Mouse (Mus musculus) heart, embryonic 15.5 days (tissue): ENCODE measurements at regions not wholly inside any gene's neighbourhood (a gene's known extent, or its start where the extent isn't known, plus 50 kb on each side); places are given as distances from the start of the nearest gene placed in this dataset.

Experiments
- ATAC-seq: fragments of 200-750 bp; cut with Nextera tagmentation; replicated peaks from 2 replicates; pipeline ENCODE4 v1.8.0; 2017; ENCODE audit warnings: low read depth, moderate TSS enrichment; ENCODE audit not compliant: insufficient number of reproducible peaks, insufficient read depth, low FRiP score
- H3K27ac ChIP-seq: fragments of 300-500 bp; sonication (generic); 2 replicates; pipeline ENCODE4 v1.5.1; 2015; ENCODE audit warnings: mild to moderate bottlenecking, inconsistent platforms
- H3K27me3 ChIP-seq: fragments of 300-500 bp; sonication (generic); 2 replicates; pipeline ENCODE4 v1.6.1; 2015; ENCODE audit warnings: inconsistent platforms
- H3K36me3 ChIP-seq: fragments of 300-500 bp; sonication (generic); 2 replicates; pipeline ENCODE4 v1.6.1; 2015; ENCODE audit warnings: mild to moderate bottlenecking, inconsistent platforms
- H3K4me1 ChIP-seq: fragments of 300-500 bp; sonication (generic); replicated peaks from 2 replicates; pipeline ENCODE4 v1.6.1; 2015; ENCODE audit warnings: inconsistent platforms
- H3K4me2 ChIP-seq: fragments of 300-500 bp; sonication (generic); 2 replicates; pipeline ENCODE4 v1.6.1; 2015; ENCODE audit warnings: inconsistent platforms, mild to moderate bottlenecking, moderate library complexity
- H3K4me3 ChIP-seq: fragments of 300-500 bp; sonication (generic); 2 replicates; pipeline ENCODE4 v1.5.1; 2015; ENCODE audit warnings: mild to moderate bottlenecking, inconsistent platforms
- H3K9ac ChIP-seq: fragments of 300-500 bp; sonication (generic); 2 replicates; pipeline ENCODE4 v1.6.1; 2015; ENCODE audit warnings: mild to moderate bottlenecking, inconsistent platforms
- H3K9me3 ChIP-seq: fragments of 300-500 bp; sonication (generic); replicated peaks from 2 replicates; pipeline ENCODE4 v1.6.1; 2016; ENCODE audit warnings: inconsistent platforms
- WGBS: fragments of 180-500 bp; shearing (Covaris S2); methylation state at CpG from one replicate; pipeline ENCODE4 v1.1.7; 2015; ENCODE audit warnings: mixed read lengths; 5-methylcytosine and 5-hydroxymethylcytosine counted together

- H3K4me1 ChIP-seq = no peaks in the 10 kb centered on the region
Observed at GRCm38 (mm10) chr15:62709546-62709945, 1135.4 kb downstream of the Gsdmc2 start.

GRCm38 (mm10) chr15:62698559-62698958 lies 1146.4 kb downstream of the Gsdmc2 start:
- Histone ChIP-seq H3K4me2 (no peak overlapping the region), H3K9ac (no peak overlapping the region), H3K36me3 (no peaks in the 10 kb centered on the region), H3K9me3 (no peaks in the 10 kb centered on the region), H3K27ac (no peak overlapping the region), H3K27me3 (no peaks in the 10 kb centered on the region), H3K4me1 (no peaks in the 10 kb centered on the region), H3K4me3 (no peak overlapping the region)
- WGBS = 50% methylated on average over 1 of the region's 1 CpGs
- ATAC-seq = no peak

More at GRCm38 (mm10) chr15:62709546-62709945, 1135.4 kb downstream of the Gsdmc2 start:
- Histone ChIP-seq H3K4me2 (no peak overlapping the region), H3K36me3 (no peaks in the 10 kb centered on the region), H3K27me3 (no peaks in the 10 kb centered on the region), H3K27ac (no peak overlapping the region), H3K9me3 (no peaks in the 10 kb centered on the region), H3K9ac (no peak overlapping the region), H3K4me3 (no peak overlapping the region)
- ATAC-seq = no peak
- WGBS = 56% methylated on average over 2 of the region's 2 CpGs

GRCm38 (mm10) chr15:62694734-62695133 lies 1150.2 kb downstream of the Gsdmc2 start:
- Histone ChIP-seq H3K27ac (no peak overlapping the region), H3K36me3 (no peaks in the 10 kb centered on the region), H3K27me3 (no peaks in the 10 kb centered on the region), H3K9me3 (no peaks in the 10 kb centered on the region), H3K4me3 (no peak overlapping the region), H3K4me2 (no peak overlapping the region), H3K4me1 (no peaks in the 10 kb centered on the region), H3K9ac (no peak overlapping the region)
- ATAC-seq = no peak
- 67% methylated on average over 3 of the region's 3 CpGs for WGBS

- no peak overlapping the region for H3K27ac ChIP-seq
- H3K4me2 ChIP-seq = no peak overlapping the region
- no peak for ATAC-seq
- no peaks in the 10 kb centered on the region for H3K36me3 ChIP-seq
- H3K4me3 ChIP-seq = no peak overlapping the region
- no peaks in the 10 kb centered on the region for H3K4me1 ChIP-seq
- H3K27me3 ChIP-seq = no peaks in the 10 kb centered on the region
- 91% methylated on average over 9 of the region's 10 CpGs for WGBS
- no peaks in the 10 kb centered on the region for H3K9me3 ChIP-seq
- H3K9ac ChIP-seq = no peak overlapping the region
Observed at GRCm38 (mm10) chr15:62693671-62694070, 1151.3 kb downstream of the Gsdmc2 start.

- no peaks in the 10 kb centered on the region for H3K27me3 ChIP-seq
- H3K9ac ChIP-seq = no peak overlapping the region
- no peaks in the 10 kb centered on the region for H3K4me1 ChIP-seq
- H3K27ac ChIP-seq = no peak overlapping the region
- no peak overlapping the region for H3K4me2 ChIP-seq
- 58% methylated on average over 4 of the region's 4 CpGs for WGBS
- no peaks in the 10 kb centered on the region for H3K9me3 ChIP-seq
- no peak overlapping the region for H3K4me3 ChIP-seq
- H3K36me3 ChIP-seq = no peaks in the 10 kb centered on the region
- ATAC-seq = no peak
Observed at GRCm38 (mm10) chr15:62673410-62673809, 1171.6 kb downstream of the Gsdmc2 start.

GRCm38 (mm10) chr15:62670026-62670425 lies 1175.0 kb downstream of the Gsdmc2 start:
- Histone ChIP-seq H3K9ac (no peak overlapping the region), H3K4me2 (no peak overlapping the region), H3K36me3 (no peaks in the 10 kb centered on the region), H3K9me3 (no peaks in the 10 kb centered on the region), H3K27me3 (no peaks in the 10 kb centered on the region), H3K4me1 (no peaks in the 10 kb centered on the region), H3K4me3 (no peak overlapping the region), H3K27ac (no peak overlapping the region)
- WGBS = 81% methylated on average over 3 of the region's 3 CpGs
- ATAC-seq = no peak

- Histone ChIP-seq H3K36me3 (no peaks in the 10 kb centered on the region), H3K4me1 (no peaks in the 10 kb centered on the region), H3K9me3 (no peaks in the 10 kb centered on the region), H3K9ac (no peak overlapping the region), H3K27ac (no peak overlapping the region), H3K4me3 (no peak overlapping the region), H3K27me3 (no peaks in the 10 kb centered on the region), H3K4me2 (no peak overlapping the region)
- whole genome bisulfite sequencing = 66% methylated on average over 4 of the region's 4 CpGs
- no peak for ATAC-seq
Observed at GRCm38 (mm10) chr15:62659096-62659495, 1185.9 kb downstream of the Gsdmc2 start.

GRCm38 (mm10) chr15:62658695-62659094 lies 1186.3 kb downstream of the Gsdmc2 start:
- Histone ChIP-seq H3K36me3 (no peaks in the 10 kb centered on the region), H3K4me2 (no peak overlapping the region), H3K27me3 (no peaks in the 10 kb centered on the region), H3K9ac (no peak overlapping the region), H3K4me3 (no peak overlapping the region), H3K4me1 (no peaks in the 10 kb centered on the region), H3K27ac (no peak overlapping the region), H3K9me3 (no peaks in the 10 kb centered on the region)
- no peak for ATAC-seq
- 79% methylated on average over 1 of the region's 1 CpGs for WGBS

- WGBS = 81% methylated on average over 6 of the region's 6 CpGs
- Histone ChIP-seq H3K9me3 (no peaks in the 10 kb centered on the region), H3K4me1 (no peaks in the 10 kb centered on the region), H3K36me3 (no peaks in the 10 kb centered on the region), H3K4me3 (no peak overlapping the region), H3K9ac (no peak overlapping the region), H3K4me2 (no peak overlapping the region), H3K27me3 (no peaks in the 10 kb centered on the region), H3K27ac (no peak overlapping the region)
- ATAC-seq = no peak
Observed at GRCm38 (mm10) chr15:62646476-62647168, 1198.4 kb downstream of the Gsdmc2 start.

- H3K27me3 ChIP-seq = no peaks in the 10 kb centered on the region
- H3K36me3 ChIP-seq = no peaks in the 10 kb centered on the region
- H3K4me3 ChIP-seq = no peak overlapping the region
- no peaks in the 10 kb centered on the region for H3K9me3 ChIP-seq
- no peak for ATAC-seq
- H3K9ac ChIP-seq = no peak overlapping the region
- WGBS = 57% methylated on average over 2 of the region's 2 CpGs
- no peaks in the 10 kb centered on the region for H3K4me1 ChIP-seq
- no peak overlapping the region for H3K4me2 ChIP-seq
- H3K27ac ChIP-seq = no peak overlapping the region
Observed at GRCm38 (mm10) chr15:62644744-62645143, 1200.2 kb downstream of the Gsdmc2 start.

GRCm38 (mm10) chr15:62644296-62644695 lies 1200.7 kb downstream of the Gsdmc2 start:
- no peaks in the 10 kb centered on the region for H3K27me3 ChIP-seq
- no peaks in the 10 kb centered on the region for H3K4me1 ChIP-seq
- H3K4me3 ChIP-seq = no peak overlapping the region
- no peak for ATAC-seq
- no peak overlapping the region for H3K4me2 ChIP-seq
- no peak overlapping the region for H3K9ac ChIP-seq
- H3K36me3 ChIP-seq = no peaks in the 10 kb centered on the region
- no peak overlapping the region for H3K27ac ChIP-seq
- WGBS = 71% methylated on average over 1 of the region's 1 CpGs
- no peaks in the 10 kb centered on the region for H3K9me3 ChIP-seq

GRCm38 (mm10) chr15:62641051-62641710 lies 1203.8 kb downstream of the Gsdmc2 start:
- Histone ChIP-seq H3K27ac (no peak overlapping the region), H3K27me3 (no peaks in the 10 kb centered on the region), H3K4me3 (no peak overlapping the region), H3K36me3 (no peaks in the 10 kb centered on the region), H3K4me1 (no peaks in the 10 kb centered on the region), H3K9ac (no peak overlapping the region), H3K4me2 (no peak overlapping the region), H3K9me3 (no peaks in the 10 kb centered on the region)
- no peak for ATAC-seq
- WGBS = 72% methylated on average over 7 of the region's 7 CpGs
